Mouse (Mus musculus) T-helper 2 cell (primary cell): ENCODE results near the gene Zfp53.
"Not testable (repeated sequence)": the region's sequence is repeated elsewhere in the genome, so short reads cannot be mapped to it uniquely, and the experiment has no call there.

ENCODE experiments used
- in situ Hi-C: fragments of 300-600 bp; cut with MboI, MseI; formaldehyde crosslinking; loops from one replicate; pipeline ENCODE4 v1.15.1; 2025; ENCODE audit warnings: high pct_unique_total_duplicates

Gene Zfp53

DNA sequence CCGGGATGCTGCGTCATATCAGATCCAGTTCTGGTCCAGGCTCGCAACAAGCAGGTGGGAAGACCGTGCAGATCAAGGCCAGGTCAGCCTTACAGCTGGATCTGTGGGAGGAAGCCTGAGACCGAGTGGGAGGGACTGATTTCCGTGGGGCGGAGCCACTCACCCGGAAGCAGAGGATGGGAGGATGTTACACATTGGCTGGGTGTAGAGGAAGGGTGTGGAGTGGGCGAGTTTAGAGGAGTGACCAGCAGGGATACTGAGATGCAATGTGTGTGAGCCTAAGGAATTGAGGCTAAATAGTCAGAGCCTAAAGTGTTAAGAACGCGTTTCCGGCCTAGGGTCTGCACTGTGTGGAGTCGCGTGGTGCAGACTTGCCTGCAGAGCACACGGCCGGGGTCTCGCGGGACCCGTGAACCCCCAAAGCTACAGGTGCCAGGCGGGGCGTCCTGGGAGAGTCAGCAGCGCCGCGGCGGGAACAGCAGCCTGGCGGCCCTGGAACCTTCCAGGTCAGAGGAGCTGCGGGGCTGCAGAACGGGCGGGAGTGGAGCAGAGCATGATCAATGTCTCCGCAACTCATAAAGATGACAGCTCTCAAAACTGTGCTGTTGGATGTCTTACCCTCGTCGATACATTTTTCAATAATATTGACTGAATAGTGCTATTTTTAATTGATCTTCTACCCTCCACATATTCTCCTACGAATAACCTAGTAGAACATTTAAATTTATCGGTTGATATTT lies at the start of gene Zfp53:
TSS of gene Zfp53 (plus strand) at position 239 of the 740 bp plus-strand sequence.
- in situ Hi-C loops: no loop called here

DNA sequence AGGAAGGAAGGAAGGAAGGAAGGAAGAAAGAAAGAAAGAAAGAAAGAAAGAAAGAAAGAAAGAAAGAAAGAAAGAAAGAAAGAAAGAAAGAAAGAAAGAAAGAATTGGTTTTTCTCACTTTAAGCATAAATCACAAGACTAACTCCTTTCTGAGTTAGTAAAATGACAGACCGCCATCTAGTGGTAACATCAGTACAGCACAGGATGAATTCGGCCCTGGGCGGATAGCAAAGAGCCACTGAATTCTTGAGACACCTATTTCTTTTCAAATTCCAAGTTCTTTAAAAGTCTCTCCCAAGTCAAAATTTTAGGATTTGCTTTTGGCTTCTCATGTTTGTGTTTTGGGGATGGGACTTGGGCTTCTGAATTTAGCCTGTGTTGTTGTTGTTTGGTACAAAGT lies 39.1 kb upstream of the Zfp53 start:
- in situ Hi-C loops: loop anchor here (10.0 kb wide), 1 partner anchor 1415 kb away; the partner anchor contains the start of gene Zfp945

DNA sequence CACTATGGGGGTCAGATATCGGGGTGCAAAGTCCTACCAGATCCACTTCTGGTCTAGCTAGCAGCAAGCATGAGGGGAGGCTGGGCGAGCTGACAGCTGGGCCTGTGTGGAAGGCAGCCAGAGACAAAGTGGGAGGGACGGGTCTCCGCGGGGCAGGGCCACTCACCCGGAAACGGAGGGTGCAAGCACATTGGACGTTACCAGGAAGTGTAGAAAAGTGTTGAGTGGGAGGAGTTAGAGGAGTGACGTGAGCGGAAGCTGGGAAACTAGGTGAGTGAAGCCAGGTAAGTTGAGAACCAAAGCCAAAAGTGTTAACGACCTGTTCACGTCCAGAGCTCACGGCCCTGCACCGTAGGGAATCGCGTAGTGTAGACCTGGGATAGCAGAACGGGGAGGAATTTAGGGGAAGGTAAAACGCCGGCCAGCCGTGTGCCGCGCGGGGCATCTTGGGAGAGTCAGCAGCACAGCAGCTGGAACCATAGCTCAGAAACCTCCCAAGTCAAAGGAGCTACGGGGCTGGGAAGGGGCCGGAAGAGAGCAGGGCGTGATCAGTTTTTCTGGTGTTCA lies 38.6 kb upstream of the Zfp53 start, which contains the start of gene Zfp51:
TSS of gene Zfp51 (plus strand) at position 237 of the 567 bp plus-strand sequence.
- in situ Hi-C loops: no loop called here

DNA sequence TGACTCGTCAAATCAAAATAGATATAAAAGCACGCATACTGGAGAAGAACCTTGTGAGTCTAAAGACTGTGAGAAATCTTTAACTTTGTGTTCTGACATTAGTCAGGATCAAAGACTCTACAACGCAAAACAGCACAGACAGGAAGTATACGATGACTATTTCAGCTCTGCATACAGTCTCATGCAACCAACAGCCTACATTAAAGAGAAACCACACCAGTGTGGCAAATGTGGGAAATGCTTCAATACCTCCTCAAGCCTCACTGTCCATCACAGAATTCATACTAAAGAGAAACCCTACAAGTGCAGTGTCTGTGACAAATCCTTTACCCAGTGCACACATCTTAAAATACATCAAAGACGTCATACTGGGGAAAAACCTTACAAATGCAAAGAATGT lies 25.2 kb upstream of the Zfp53 start:
- in situ Hi-C loops: no loop called here

DNA sequence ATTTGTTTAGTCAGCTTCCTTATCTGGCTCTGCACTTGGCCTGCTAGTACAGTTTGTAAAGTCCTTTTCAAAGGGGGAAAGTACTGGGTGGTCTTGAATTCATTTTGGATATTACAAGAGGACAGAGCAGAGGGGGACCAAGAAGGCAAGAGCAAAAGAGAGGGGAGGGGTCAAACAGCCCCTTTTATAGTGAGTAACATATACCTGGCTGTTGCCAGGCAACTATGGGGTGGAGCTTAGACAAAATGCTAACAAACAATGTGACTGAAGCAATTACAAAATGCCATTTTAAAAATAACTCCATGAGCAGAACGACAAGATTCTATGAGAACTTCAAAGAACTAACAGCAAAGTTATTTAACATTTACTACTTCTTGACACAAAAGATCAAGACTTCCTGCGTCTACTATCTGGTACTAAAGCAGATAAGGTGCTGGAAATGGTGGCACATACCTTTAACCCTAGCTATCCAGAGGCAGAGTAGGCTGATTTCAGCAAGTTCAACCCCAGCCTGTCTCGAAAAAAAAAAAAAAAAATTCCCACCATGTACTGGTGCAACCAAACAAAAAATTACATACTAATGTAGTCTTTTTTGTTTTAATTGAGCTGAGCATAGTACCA lies 16.7 kb upstream of the Zfp53 start:
- in situ Hi-C loops: no loop called here

DNA sequence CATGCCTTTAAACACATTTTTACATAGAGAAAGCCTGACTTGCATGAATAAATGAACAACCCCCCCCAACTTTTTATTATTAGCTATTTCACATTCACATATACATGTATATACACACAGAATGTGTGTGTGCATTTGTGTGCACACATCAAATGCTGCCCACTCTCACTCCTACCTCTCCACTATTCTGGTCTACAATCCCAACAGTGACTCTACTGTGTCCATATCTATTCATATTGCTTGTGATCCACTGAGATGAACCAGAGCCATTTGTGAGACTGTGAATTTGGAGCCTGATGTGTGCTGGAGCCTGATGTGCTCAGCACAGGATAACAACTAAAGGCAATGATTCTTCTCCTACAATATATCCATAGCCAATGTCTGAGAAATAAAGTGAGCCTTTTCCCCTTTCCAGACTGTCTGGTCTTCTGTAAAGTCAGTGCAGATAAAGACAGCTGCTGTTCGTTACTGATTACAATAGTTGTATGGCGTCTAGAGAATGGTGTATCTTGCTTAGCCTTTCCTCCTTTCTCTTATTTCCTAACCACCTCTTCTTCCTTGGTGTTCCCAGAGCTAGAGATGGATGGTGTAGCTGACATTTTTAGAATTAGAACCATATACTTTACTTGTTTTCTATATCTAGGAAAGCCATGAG lies 16.0 kb upstream of the Zfp53 start:
- in situ Hi-C loops: no loop called here

DNA sequence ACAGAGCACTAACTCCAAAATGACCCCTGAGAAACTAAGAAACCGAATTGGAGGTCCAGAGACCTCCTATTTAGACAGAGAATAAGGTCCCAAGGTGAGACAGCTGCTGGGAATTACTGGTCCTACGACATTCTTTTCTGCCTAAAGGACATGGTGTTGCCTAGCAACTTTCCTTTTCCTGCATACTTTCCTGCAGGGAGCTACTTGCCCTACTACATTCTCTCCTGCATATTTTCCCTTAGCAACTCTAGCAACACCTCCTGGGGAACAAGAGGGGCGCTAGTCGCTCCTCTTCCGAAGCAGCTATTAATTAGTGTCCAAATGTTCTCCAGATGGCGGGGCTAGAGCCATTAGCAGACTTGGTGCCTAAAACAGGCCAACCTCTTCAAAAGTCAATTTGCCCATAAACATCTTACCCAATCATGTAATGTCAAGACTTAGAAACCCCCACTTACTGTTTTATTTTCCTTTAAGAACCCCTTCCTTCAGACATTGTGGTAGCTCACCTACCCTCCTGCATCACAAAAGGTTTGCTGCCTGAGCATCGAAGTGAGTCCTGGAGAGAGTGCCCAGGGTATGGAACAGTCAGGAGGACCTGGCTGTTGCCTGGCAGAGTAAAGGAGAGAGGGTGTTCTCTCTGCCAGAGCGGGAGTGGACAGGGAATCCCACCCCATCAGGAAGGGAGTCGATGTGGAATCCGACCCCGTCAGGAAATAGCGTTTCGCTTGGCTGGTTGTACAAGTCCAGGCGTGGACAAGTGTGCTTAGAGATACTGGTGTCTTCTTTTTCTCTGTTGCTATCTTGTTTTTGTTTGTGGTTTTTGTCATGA lies 15.2 kb upstream of the Zfp53 start:
- in situ Hi-C loops: no loop called here

DNA sequence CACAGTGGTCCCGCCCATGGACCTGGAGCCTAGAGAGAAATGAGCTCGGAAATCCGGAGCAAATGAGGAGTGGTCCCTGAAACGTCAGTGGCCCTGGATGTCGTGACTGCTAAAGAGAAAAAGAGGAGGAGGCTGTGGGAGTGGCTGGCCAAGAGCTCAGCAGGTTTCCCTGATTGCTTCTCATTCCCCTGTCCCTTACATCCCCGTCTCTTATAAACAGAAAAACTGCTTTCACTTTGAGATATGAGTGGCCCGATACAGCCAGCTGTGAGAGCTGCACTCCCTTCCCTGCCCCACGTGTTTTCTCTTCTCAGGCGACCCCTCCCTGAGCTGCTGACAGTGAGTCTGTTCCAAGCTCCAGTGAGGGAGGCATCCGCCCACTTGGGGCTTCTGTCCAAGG lies 14.1 kb upstream of the Zfp53 start:
- in situ Hi-C loops: not testable (repeated sequence)

DNA sequence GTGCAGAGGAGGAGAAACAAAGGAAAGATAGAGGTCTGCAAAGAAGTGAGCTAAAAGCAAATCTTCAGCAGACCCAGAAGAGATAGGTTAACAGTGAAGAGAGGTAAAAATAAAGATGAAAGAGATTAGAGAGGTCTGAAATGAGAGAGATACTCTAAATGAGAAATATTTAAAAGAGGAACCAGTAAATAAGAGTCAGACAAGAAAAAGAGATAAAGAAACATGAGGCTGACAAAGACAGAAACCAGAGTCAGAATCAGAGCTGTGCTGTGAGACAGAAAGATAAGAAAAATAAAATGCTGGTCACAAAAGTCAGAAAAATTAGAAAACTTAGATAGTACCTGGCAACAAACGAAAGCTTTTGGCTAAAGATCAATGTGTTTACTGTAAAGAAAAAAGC lies 13.5 kb upstream of the Zfp53 start:
- in situ Hi-C loops: not testable (repeated sequence)

DNA sequence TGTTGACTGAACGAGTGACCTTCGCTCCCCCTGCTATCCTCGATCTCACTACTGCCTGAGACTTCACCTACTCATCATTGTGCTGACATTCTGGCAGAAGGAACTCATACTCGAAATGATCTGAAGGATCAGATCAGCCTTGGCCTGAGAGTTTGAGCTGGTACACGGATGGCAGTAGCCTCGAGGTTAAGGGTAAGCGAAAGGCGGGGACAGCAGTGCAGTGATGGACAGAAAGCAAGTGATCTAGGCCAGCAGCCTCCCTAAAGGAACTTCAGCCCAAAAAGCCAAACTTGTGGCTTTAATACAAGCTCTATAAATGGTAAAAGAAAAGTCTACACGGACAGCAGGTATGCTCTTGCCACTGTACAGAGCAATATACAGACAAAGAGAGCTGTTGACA lies 12.4 kb upstream of the Zfp53 start:
- in situ Hi-C loops: not testable (repeated sequence)

DNA sequence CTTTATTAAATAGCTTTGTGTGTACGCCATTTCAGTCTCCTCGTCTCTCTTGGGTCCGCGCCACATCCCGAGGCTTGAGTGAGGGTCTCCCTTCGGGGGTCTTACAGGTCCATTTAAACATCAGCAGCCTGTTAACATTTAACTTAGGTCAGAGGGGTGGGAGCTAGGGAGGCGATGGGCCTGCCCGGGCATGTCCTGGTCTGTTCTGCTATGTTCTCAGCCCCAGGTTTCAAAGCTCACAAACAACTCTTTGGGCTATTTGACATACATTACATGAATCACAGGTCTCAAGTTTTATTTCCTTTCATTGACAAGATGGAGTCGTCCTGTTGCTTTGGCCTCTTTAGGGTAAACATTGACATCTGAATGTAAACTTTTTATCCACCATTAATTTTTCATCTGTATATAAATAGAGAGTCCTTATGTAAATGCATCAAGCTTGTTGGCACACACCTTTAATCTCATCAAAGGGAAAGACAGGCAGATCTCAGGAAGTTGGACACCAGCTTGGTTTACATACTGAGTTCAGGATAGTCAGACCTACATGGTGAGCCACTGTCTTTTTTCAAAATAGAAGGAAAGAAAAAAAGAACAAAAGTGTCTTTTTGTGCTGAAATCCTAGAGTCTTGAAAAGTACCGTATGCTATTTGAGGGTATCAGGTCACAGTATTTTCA lies 10.6 kb upstream of the Zfp53 start:
- in situ Hi-C loops: not testable (repeated sequence)

DNA sequence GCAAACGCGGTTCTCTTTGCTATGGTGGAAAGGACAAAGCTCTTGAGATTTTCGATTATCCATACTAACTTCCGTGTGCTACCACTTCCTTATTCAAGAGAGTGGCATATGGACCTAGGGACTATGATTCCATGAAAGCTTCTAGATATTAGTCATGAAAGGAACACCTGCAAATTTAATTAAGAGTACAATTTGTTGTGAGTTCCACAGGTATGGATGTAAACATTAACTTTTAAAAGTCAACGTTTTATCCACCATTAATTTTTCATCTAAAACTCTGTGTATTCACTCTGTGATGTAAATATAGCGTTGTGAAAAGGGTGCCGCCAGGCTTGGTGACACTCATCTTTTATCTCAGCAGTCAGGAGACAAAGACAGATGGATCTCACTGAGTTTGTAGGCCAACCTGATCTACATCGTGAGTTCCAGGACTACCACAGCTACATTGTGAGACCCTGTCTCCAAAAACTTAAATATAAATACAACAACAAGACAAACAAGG lies 753 bp downstream of the Zfp53 start:
- in situ Hi-C loops: no loop called here

DNA sequence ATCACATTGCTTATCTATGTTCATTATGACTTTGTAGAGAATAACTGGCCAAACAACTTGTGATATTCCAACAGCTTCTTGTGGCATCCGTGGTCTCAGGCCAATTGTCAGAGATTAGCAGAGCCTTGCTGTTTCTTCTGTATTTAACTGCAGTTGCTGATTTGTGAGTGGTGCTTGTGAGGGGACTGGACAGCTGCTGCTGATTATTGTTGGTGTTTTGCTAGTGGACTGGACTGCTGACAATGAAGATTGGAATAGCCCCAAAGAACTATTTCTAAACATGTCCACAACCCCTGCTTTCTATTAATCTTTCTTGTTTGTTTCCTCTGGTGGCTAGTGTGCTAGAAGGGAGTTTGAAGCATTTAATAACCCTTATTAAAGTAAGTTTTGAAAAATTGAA lies 12.6 kb downstream of the Zfp53 start:
- in situ Hi-C loops: loop anchor here (5.0 kb wide), 1 partner anchor 34 kb away; no protein-coding TSS in a partner anchor

DNA sequence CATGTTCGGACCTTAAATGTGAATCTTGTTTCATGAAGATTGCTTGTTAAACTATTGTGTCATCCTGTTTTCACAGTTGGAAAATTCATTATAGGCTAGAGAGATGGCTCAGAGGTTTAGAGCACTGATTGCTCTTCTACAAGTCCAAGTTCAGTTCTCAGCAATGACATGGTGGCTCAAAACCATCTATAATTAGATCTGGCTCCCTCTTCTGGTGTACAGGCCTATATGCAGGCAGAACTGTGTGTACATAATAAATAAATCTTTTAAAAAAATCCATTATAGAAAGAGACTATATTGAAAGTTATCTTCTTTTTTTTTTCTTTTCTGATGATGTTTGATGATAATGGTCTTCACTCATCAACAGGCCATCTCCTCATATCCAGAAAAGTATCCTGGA lies 15.7 kb downstream of the Zfp53 start:
- in situ Hi-C loops: loop anchor here (5.0 kb wide), 1 partner anchor 37 kb away; no protein-coding TSS in a partner anchor

DNA sequence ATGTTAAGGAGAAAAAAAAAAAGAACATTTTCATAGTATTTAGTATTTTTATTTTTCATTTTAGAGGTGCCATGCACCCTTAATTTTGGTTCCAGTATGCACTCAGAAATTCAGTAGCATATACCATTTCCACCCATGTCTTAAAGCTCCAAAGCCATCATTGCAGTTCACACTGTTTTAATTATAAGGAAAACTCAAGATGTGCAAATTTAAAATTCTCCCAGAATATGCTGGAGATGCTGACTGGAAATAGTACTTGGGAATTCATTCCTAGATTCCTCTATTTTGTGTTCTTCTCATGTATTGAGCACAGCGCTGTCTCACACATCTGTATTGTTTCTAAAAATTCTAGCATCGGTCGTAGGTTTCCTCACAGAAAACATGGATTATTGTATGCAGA lies 17.5 kb downstream of the Zfp53 start:
- in situ Hi-C loops: no loop called here

DNA sequence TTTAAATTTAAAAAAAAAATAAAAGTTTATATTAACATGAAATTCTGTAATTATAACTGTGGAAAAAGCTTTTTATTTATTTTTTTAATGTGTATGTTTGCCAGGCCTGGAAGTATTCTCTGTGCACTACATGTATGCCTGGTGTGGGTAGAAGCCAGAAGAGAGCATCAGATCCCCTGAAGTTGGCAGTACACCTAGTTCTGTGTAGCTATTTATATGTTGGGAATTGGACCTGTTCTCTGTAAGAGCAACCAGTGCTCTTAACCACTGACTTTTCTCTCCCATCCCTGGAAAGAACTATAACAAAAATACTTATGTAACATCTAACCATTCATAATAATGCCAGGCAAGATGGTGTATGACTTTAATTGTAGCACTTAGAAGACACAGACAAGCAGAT lies 21.0 kb downstream of the Zfp53 start:
- in situ Hi-C loops: no loop called here

DNA sequence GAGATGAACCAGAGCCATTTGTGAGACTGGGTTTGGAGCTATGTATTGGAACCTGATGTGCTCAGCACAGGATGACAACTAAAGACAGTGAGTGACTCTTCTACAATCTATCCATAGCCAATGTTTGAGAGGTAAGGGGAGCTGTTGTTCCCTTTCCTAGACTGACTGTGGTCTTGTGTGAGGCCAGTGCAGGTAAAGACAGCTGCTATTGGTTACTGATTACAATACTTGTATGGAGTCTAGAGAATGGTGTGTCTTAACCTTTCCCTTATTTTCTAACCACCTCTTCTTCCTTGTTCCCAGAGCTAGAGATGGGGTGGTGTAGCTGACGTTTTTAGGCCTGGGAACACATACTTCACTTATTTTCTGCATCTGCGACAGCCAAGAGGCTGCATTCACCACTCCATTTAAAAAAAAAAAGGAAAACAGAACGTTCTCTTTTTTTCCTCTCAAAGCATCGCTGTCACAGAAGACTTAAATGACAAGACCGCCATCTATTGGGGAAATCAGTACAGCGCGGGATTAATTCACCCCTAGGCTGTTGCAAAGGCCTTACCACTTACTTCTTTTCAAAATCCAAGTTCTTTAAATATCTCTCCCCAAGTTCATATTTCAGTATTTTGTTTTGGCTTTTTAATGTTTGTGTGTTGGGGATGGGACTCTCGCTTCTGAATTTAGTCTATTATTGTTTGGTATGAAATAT lies 26.8 kb downstream of the Zfp53 start:
- in situ Hi-C loops: loop anchor here (5.0 kb wide), 1 partner anchor 73 kb away; no protein-coding TSS in a partner anchor

DNA sequence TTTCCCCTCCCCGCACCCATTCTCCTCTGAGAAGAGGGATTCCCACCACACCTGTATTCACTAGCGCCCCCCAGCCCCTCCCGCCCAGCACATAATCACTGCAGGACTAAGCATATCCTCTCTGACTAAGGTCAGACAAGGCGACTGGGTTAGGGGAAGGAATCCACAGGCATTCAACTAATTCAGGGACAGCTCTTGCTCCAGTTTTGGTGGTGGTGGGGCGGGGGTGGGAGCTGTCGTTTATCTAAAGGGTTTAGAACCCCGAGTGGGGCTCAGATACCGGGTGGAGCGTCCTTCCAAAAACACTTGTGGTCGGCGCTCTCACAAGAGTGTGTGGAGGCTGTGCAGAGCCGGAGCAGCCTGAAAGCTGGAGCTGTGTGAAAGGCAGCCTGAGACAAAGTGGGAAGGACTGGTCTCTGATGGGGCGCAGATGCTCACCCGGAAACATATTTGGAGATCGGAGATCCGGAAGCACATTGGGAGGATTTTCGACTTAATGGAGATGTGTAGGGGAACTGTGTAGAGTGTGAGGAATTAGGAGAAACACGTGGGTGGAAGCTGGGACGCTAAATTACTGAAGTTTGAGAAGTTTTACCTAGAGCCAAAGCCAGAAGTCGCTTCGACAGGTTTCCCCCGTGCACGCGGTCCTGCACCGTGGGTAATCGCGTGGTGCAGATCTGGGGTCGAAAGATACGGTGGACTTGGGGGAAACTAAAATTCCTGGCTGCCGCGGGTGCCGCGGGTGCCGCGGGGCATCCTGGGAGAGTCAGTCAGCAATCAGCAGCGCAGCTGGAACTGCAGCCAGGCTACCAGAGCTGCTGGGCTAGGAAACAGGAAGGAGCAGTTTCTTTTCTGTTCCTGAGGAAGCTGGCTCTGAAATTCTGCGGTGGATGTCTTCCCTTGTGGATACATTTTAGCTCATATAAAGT lies 27.7 kb downstream of the Zfp53 start:
- in situ Hi-C loops: loop anchor here (5.0 kb wide), 1 partner anchor 74 kb away; no protein-coding TSS in a partner anchor
